In genomic region chr1:75159540-75160255, GRCm38 (mm10) we compare ENCODE assay signal across 33 mouse cellular contexts. TPM values are rescaled to one million over a fixed set of nuclear protein-coding genes. Genes with fewer than 3 reads are reported as not detected.
DNase-seq lines count a peak whose midpoint lies in the region; ATAC-seq lines count a peak whose summit lies in the region.
"Had no signal": no experiment of that assay in that cellular context is flagged by ENCODE, and none has a peak within 500 bp of the region (broad histone marks: within the 10 kb centered on the region; RNA-seq: fewer than 3 reads in every experiment).

No protein-coding gene starts in this region.

- H3K9me3 ChIP-seq in liver, embryonic 11.5 days (ENCODE audit: control insufficient read depth, low read length): peaks cover 2% of the 10 kb centered on the region; the same call in 1 of the 2 replicates
- H3K9me3 ChIP-seq in erythroblast, embryonic 14.5 days (ENCODE audit: control insufficient read depth, low read length): peaks cover 6% of the 10 kb centered on the region; the same call in 1 of the 2 replicates
- no peaks in the 10 kb centered on the region for H3K9me3 ChIP-seq in liver, embryonic 15.5 days (replicated peaks)
- no peaks in the 10 kb centered on the region for H3K9me3 ChIP-seq in neural tube, embryonic 15.5 days (replicated peaks)
- H3K9me3 ChIP-seq: heart, embryonic 12.5 days; hindbrain, embryonic 15.5 days; kidney, embryonic 15.5 days; limb, embryonic 10.5 days; limb, embryonic 15.5 days; lung, embryonic 15.5 days had no signal

- H3K4me3 ChIP-seq in liver, embryonic 11.5 days (ENCODE audit: low read depth, low read length): no peak overlapping the region
- H3K4me3 ChIP-seq in erythroblast, embryonic 14.5 days (replicated peaks): peak overlapping the region; percentile 26
- no peak overlapping the region for H3K4me3 ChIP-seq in liver, embryonic 15.5 days (replicated peaks)
- H3K4me3 ChIP-seq in neural tube, embryonic 15.5 days (replicated peaks): no peak overlapping the region
- H3K4me3 ChIP-seq: heart, adult 2 months; heart, embryonic 12.5 days; hindbrain, embryonic 15.5 days; kidney, embryonic 15.5 days; limb, embryonic 10.5 days; limb, embryonic 15.5 days; lung, embryonic 15.5 days had no signal

- DNase-seq in liver, embryonic 11.5 days (ENCODE audit: low spot score): no peak
- DNase-seq in liver: no peak
- no peak for DNase-seq in layer of hippocampus, postnatal 10 days (ENCODE audit: low spot score in 2 of 2)
- no peak for DNase-seq in heart, postnatal 10 days
- DNase-seq in left cerebral cortex, adult 8-10 months (ENCODE audit: low spot score in 2 of 2): no peak
- DNase-seq: adrenal gland, postnatal 25 days; cerebellum, adult 8-10 months; cerebellum, postnatal 36 days; heart, adult 2 months; kidney, adult 11 months; kidney, postnatal 25 days; lung, postnatal 4 days; midbrain, embryonic 14.5 days; retina, postnatal 1 day; right cerebral cortex, postnatal 14 days; thymus, adult 2 months; thymus, postnatal 36 days had no signal

- intact Hi-C loops in heart, postnatal 10 days (cut with DNase I): no loop called here

- peak; percentile 93 for ATAC-seq in liver, embryonic 11.5 days (replicated peaks; ENCODE audit: low FRiP score)
- ATAC-seq in liver, embryonic 15.5 days (ENCODE audit: insufficient read depth): peak; percentile 94
- no peak for ATAC-seq in neural tube, embryonic 15.5 days (ENCODE audit: low FRiP score)
- ATAC-seq: forebrain, embryonic 16.5 days; inflammation-experienced regulatory T-cells, adult 6 months had no signal

- H3K4me1 ChIP-seq in liver, embryonic 11.5 days (replicated peaks; ENCODE audit: control insufficient read depth, insufficient read depth, low read length): peaks cover 7% of the 10 kb centered on the region; the same call in 1 of the 2 replicates
- peaks cover 62% of the 10 kb centered on the region for H3K4me1 ChIP-seq in erythroblast, embryonic 14.5 days (ENCODE audit: control insufficient read depth)
- H3K4me1 ChIP-seq in liver, embryonic 15.5 days (replicated peaks): peaks cover 52% of the 10 kb centered on the region
- H3K4me1 ChIP-seq in neural tube, embryonic 15.5 days: no peaks in the 10 kb centered on the region
- H3K4me1 ChIP-seq: heart, embryonic 12.5 days; hindbrain, embryonic 15.5 days; kidney, embryonic 15.5 days; limb, embryonic 10.5 days; limb, embryonic 15.5 days; lung, embryonic 15.5 days had no signal

- H3K9ac ChIP-seq in liver, embryonic 11.5 days (ENCODE audit: low read depth, low read length): 0 out of 2 replicates have a peak overlapping the region, but pooled peaks have one; percentile 20
- H3K9ac ChIP-seq in liver, embryonic 15.5 days: peak overlapping the region; percentile 33; the same call in 1 of the 2 replicates
- H3K9ac ChIP-seq in neural tube, embryonic 15.5 days (replicated peaks): no peak overlapping the region
- H3K9ac ChIP-seq: heart, embryonic 12.5 days; hindbrain, embryonic 15.5 days; kidney, embryonic 15.5 days; limb, embryonic 15.5 days; lung, embryonic 15.5 days had no signal

- WGBS in liver, embryonic 11.5 days: 48% methylated on average over 5 of the region's 5 CpGs
- WGBS in liver, embryonic 15.5 days (ENCODE audit: insufficient replicate concordance): 30% methylated on average over 5 of the region's 5 CpGs
- WGBS in neural tube, embryonic 15.5 days: 83% methylated on average over 5 of the region's 5 CpGs

- H3K4me2 ChIP-seq in liver, embryonic 11.5 days: peak overlapping the region; percentile 19; the same call in 1 of the 2 replicates
- H3K4me2 ChIP-seq in liver, embryonic 15.5 days: peak overlapping the region; percentile 46
- no peak overlapping the region for H3K4me2 ChIP-seq in neural tube, embryonic 15.5 days
- H3K4me2 ChIP-seq: heart, embryonic 12.5 days; hindbrain, embryonic 15.5 days; kidney, embryonic 15.5 days; limb, embryonic 15.5 days; lung, embryonic 15.5 days had no signal

- peak overlapping the region; percentile 81 for H3K27ac ChIP-seq in liver, embryonic 11.5 days (ENCODE audit: low read depth, low read length)
- H3K27ac ChIP-seq in liver, embryonic 15.5 days (replicated peaks): peak overlapping the region; percentile 93
- no peak overlapping the region for H3K27ac ChIP-seq in neural tube, embryonic 15.5 days (replicated peaks)
- H3K27ac ChIP-seq: heart, adult 2 months; hindbrain, embryonic 15.5 days; kidney, embryonic 15.5 days; limb, embryonic 10.5 days; limb, embryonic 15.5 days; lung, embryonic 15.5 days had no signal

- no peaks in the 10 kb centered on the region for H3K36me3 ChIP-seq in liver, embryonic 11.5 days (ENCODE audit: control insufficient read depth, insufficient read depth, low read length)
- peaks cover 3% of the 10 kb centered on the region; the same call in 1 of the 2 replicates for H3K36me3 ChIP-seq in erythroblast, embryonic 14.5 days (ENCODE audit: control insufficient read depth)
- H3K36me3 ChIP-seq in liver, embryonic 15.5 days (replicated peaks): no peaks in the 10 kb centered on the region
- no peaks in the 10 kb centered on the region for H3K36me3 ChIP-seq in neural tube, embryonic 15.5 days
- H3K36me3 ChIP-seq: heart, embryonic 12.5 days; hindbrain, embryonic 15.5 days; kidney, embryonic 15.5 days; limb, embryonic 10.5 days; limb, embryonic 15.5 days; lung, embryonic 15.5 days had no signal

- H3K27me3 ChIP-seq in liver, embryonic 11.5 days (replicated peaks; ENCODE audit: control insufficient read depth, insufficient read depth, low read length): no peaks in the 10 kb centered on the region
- no peaks in the 10 kb centered on the region for H3K27me3 ChIP-seq in erythroblast, embryonic 14.5 days (ENCODE audit: control insufficient read depth)
- H3K27me3 ChIP-seq in liver, embryonic 15.5 days: no peaks in the 10 kb centered on the region
- no peaks in the 10 kb centered on the region for H3K27me3 ChIP-seq in neural tube, embryonic 15.5 days (replicated peaks)
- H3K27me3 ChIP-seq: CH12.LX; heart, embryonic 12.5 days; hindbrain, embryonic 15.5 days; kidney, embryonic 15.5 days; limb, embryonic 15.5 days; lung, embryonic 15.5 days had no signal

RNA-seq across cellular contexts. Expression of gene Zfand2b, which starts 8.7 kb away (rescaled TPM):
- 45.4 and 50.9 TPM in 2 replicates for polyA plus RNA-seq in liver, embryonic 11.5 days (2014; fragmentation: Nextera tagmentation; extraction: Ambion mirVana)
- polyA plus RNA-seq in erythroblast, embryonic 14.5 days (2012): 6.7 and 7.3 TPM in 2 replicates
- polyA plus RNA-seq in liver, embryonic 15.5 days (2015; fragmentation: Nextera tagmentation; extraction: Ambion mirVana): 43.4 and 44.5 TPM in 2 replicates
- total RNA-seq in layer of hippocampus, postnatal 10 days (2021): 10 to 100 TPM; 25.5 to 27.3 TPM
- polyA plus RNA-seq in neural tube, embryonic 15.5 days (2015; fragmentation: Nextera tagmentation; extraction: Ambion mirVana): 37.3 and 40.0 TPM in 2 replicates
- total RNA-seq in heart, postnatal 10 days (2021): 10 to 100 TPM; 20.2 to 20.4 TPM
- total RNA-seq in left cerebral cortex, adult 8-10 months (2022): 10 to 100 TPM; 27.2 to 29.4 (median 28.0) TPM

RNA-seq across cellular contexts. Expression of gene Retreg2, which starts 17.1 kb away (rescaled TPM):
- 72.5 and 72.9 TPM in 2 replicates for polyA plus RNA-seq in liver, embryonic 11.5 days (2014; fragmentation: Nextera tagmentation; extraction: Ambion mirVana)
- polyA plus RNA-seq in erythroblast, embryonic 14.5 days (2012): 10.9 and 14.3 TPM in 2 replicates
- 55.8 and 59.7 TPM in 2 replicates for polyA plus RNA-seq in liver, embryonic 15.5 days (2015; fragmentation: Nextera tagmentation; extraction: Ambion mirVana)
- 100 to 1,000 TPM; 138 to 144 TPM for total RNA-seq in layer of hippocampus, postnatal 10 days (2021)
- polyA plus RNA-seq in neural tube, embryonic 15.5 days (2015; fragmentation: Nextera tagmentation; extraction: Ambion mirVana): 133 and 140 TPM in 2 replicates
- 10 to 100 TPM; 29.2 to 33.2 TPM for total RNA-seq in heart, postnatal 10 days (2021)
- 100 to 1,000 TPM; 202 to 212 (median 206) TPM for total RNA-seq in left cerebral cortex, adult 8-10 months (2022)

RNA-seq across cellular contexts. Expression of gene Cnppd1, which starts 17.2 kb away (rescaled TPM):
- 63.4 and 68.3 TPM in 2 replicates for polyA plus RNA-seq in liver, embryonic 11.5 days (2014; fragmentation: Nextera tagmentation; extraction: Ambion mirVana)
- polyA plus RNA-seq in erythroblast, embryonic 14.5 days (2012): 8.4 and 9.6 TPM in 2 replicates
- 48.8 and 54.7 TPM in 2 replicates for polyA plus RNA-seq in liver, embryonic 15.5 days (2015; fragmentation: Nextera tagmentation; extraction: Ambion mirVana)
- total RNA-seq in layer of hippocampus, postnatal 10 days (2021): 10 to 100 TPM; 35.3 to 35.8 TPM
- polyA plus RNA-seq in neural tube, embryonic 15.5 days (2015; fragmentation: Nextera tagmentation; extraction: Ambion mirVana): 46.3 and 48.9 TPM in 2 replicates
- 10 to 100 TPM; 31.4 to 34.9 TPM for total RNA-seq in heart, postnatal 10 days (2021)
- total RNA-seq in left cerebral cortex, adult 8-10 months (2022): 10 to 100 TPM; 31.6 to 36.5 (median 33.8) TPM

RNA-seq across cellular contexts. Expression of gene Abcb6, which starts 20.5 kb away (rescaled TPM):
- 70.5 and 74.1 TPM in 2 replicates for polyA plus RNA-seq in liver, embryonic 11.5 days (2014; fragmentation: Nextera tagmentation; extraction: Ambion mirVana)
- polyA plus RNA-seq in erythroblast, embryonic 14.5 days (2012): 10.0 and 12.6 TPM in 2 replicates
- polyA plus RNA-seq in liver, embryonic 15.5 days (2015; fragmentation: Nextera tagmentation; extraction: Ambion mirVana): 60.5 and 63.3 TPM in 2 replicates
- 10 to 100 TPM; 37.7 to 45.8 TPM for total RNA-seq in layer of hippocampus, postnatal 10 days (2021)
- polyA plus RNA-seq in neural tube, embryonic 15.5 days (2015; fragmentation: Nextera tagmentation; extraction: Ambion mirVana): 54.0 and 54.9 TPM in 2 replicates
- total RNA-seq in heart, postnatal 10 days (2021): 10 to 100 TPM; 23.6 to 26.8 TPM
- total RNA-seq in left cerebral cortex, adult 8-10 months (2022): 10 to 100 TPM; 26.2 to 29.9 (median 28.8) TPM

RNA-seq across cellular contexts. Expression of gene Slc23a3, which starts 26.0 kb away (rescaled TPM):
- 0.23 and 0.42 TPM in 2 replicates for polyA plus RNA-seq in liver, embryonic 11.5 days (2014; fragmentation: Nextera tagmentation; extraction: Ambion mirVana)
- 0.05 TPM in 1 of 2 replicates, not detected in the other for polyA plus RNA-seq in erythroblast, embryonic 14.5 days (2012)
- polyA plus RNA-seq in liver, embryonic 15.5 days (2015; fragmentation: Nextera tagmentation; extraction: Ambion mirVana): 2.1 and 2.3 TPM in 2 replicates
- under 1 TPM in 1 of 2 experiments, not detected in 1; 0.27 TPM for total RNA-seq in layer of hippocampus, postnatal 10 days (2021)
- polyA plus RNA-seq in neural tube, embryonic 15.5 days (2015; fragmentation: Nextera tagmentation; extraction: Ambion mirVana): not detected in 2 replicates
- total RNA-seq in heart, postnatal 10 days (2021): 1 to 10 TPM in 1 of 2 experiments, under 1 TPM in 1; 0.72 to 1.6 TPM
- total RNA-seq in left cerebral cortex, adult 8-10 months (2022): 1 to 10 TPM in 2 of 4 experiments, under 1 TPM in 2; 0.59 to 1.7 (median 1.2) TPM
- total RNA-seq: CH12.LX; hematopoietic stem cell, adult 5-6 weeks; monocyte, adult 5-6 weeks had no signal
- polyA plus RNA-seq: brain, embryonic 14.5 days; forebrain, embryonic 16.5 days; hindbrain, embryonic 15.5 days; limb, embryonic 10.5 days; midbrain, embryonic 14.5 days; neural tube, embryonic 14.5 days had no signal
